ENCODE assay signal across 9 mouse cellular contexts in the genomic region with DNA sequence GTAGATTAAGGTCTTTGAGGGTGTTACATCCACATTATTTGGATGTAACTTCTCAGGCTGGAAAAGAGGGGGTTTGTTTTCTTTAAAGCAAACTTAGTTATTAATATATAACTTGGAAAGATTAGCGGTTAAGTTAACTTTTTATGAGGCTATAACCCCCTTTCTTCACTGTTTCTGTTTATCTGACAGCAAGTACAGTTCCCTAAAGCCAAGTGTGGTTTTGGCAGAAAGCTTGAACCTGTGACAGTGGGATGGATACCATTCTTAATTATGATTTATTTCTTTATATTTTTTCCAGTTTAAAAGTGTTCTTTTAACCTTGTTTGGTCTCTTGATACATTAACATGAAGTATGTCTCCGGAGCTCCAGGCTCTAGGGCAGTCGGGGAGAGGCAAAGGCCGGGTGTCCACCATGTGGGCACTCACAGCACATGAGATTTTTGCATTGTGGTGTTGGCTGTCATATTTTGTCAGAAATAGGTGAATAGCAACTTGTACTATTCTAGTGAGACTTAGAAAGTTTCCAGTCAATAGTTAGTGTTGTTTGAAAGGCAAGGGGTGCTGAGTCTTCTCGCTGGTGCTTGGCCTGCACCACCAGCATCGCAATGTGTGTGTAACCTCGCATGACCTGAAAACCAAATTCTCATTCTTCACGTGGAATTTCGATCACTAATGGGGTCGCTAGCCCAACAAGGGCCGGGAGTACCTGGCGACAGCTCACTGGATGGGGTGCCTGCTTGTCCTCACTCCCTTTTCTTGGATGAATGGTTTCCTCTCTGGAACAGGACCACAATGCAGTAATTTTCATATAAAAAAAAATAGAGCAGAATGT. TPM values are rescaled to one million over a fixed set of nuclear protein-coding genes. Genes with fewer than 3 reads are reported as not detected.
DNase-seq lines count a peak whose midpoint lies in the region; ATAC-seq and TF ChIP-seq lines count a peak whose summit lies in the region.
"Had no signal": no experiment of that assay in that cellular context is flagged by ENCODE, and none has a peak within 500 bp of the region (broad histone marks: within the 10 kb centered on the region; RNA-seq: fewer than 3 reads in every experiment).

No protein-coding gene starts in this region.

- DNase-seq in spleen, adult 2 months (ENCODE audit: low read depth in 1 of 2, low spot score in 2 of 2): no peak
- no peak for DNase-seq in spleen, postnatal 10 days (ENCODE audit: low spot score in 2 of 2)
- no peak for DNase-seq in right cerebral cortex, postnatal 25 days
- no peak for DNase-seq in left cerebral cortex, adult 8-10 months (ENCODE audit: low spot score in 2 of 2)
- DNase-seq: thymus, postnatal 36 days had no signal

- peaks cover 6% of the 10 kb centered on the region for H3K36me3 ChIP-seq in erythroblast, embryonic 14.5 days (ENCODE audit: control insufficient read depth)
- H3K36me3 ChIP-seq in spleen, adult 2 months (ENCODE audit: control insufficient read depth, insufficient read depth, low read length): no peaks in the 10 kb centered on the region
- H3K36me3 ChIP-seq in limb, embryonic 13.5 days: no peaks in the 10 kb centered on the region
- H3K36me3 ChIP-seq in small intestine, adult 2 months (ENCODE audit: control insufficient read depth, insufficient read depth, low read length): no peaks in the 10 kb centered on the region

- ATAC-seq in erythroblast, adult 5-6 weeks (replicated peaks; ENCODE audit: low FRiP score, poor library complexity, severe bottlenecking): no peak
- no peak for ATAC-seq in limb, embryonic 13.5 days (ENCODE audit: low FRiP score, low read depth)

- peaks cover 69% of the 10 kb centered on the region for H3K4me1 ChIP-seq in erythroblast, embryonic 14.5 days (ENCODE audit: control insufficient read depth)
- peaks cover 6% of the 10 kb centered on the region for H3K4me1 ChIP-seq in spleen, adult 2 months (ENCODE audit: control insufficient read depth, insufficient read depth, insufficient read length)
- H3K4me1 ChIP-seq in limb, embryonic 13.5 days: peaks cover 27% of the 10 kb centered on the region
- H3K4me1 ChIP-seq in small intestine, adult 2 months (ENCODE audit: control insufficient read depth, insufficient read depth, insufficient read length, low read length): peaks cover 8% of the 10 kb centered on the region; the same call in 1 of the 2 replicates

- no peak for TF ChIP-seq CTCF in spleen, adult 2 months (IDR thresholded peaks at IDR 0.05; ENCODE audit: extremely low read depth, insufficient read depth, insufficient read length, insufficient replicate concordance)
- no peak for TF ChIP-seq CTCF in small intestine, adult 2 months (IDR thresholded peaks at IDR 0.05; ENCODE audit: extremely low read depth, insufficient read length, insufficient replicate concordance, low read depth, low read length)

- peak overlapping the region; percentile 100 for H3K4me2 ChIP-seq in limb, embryonic 13.5 days (replicated peaks)

- H3K27ac ChIP-seq in spleen, adult 2 months (ENCODE audit: insufficient read depth, low read length): no peak overlapping the region
- H3K27ac ChIP-seq in limb, embryonic 13.5 days: no peak overlapping the region
- H3K27ac ChIP-seq in small intestine, adult 2 months (ENCODE audit: insufficient read depth, low read depth, low read length): no peak overlapping the region

- no peak for TF ChIP-seq POLR2A in spleen, adult 2 months (IDR thresholded peaks at IDR 0.05; ENCODE audit: low read depth, low read length)
- no peak for TF ChIP-seq POLR2A in small intestine, adult 2 months (IDR thresholded peaks at IDR 0.05; ENCODE audit: low read depth, low read length)

- peak overlapping the region; percentile 100 for H3K4me3 ChIP-seq in erythroblast, embryonic 14.5 days (replicated peaks)
- H3K4me3 ChIP-seq in spleen, adult 2 months (ENCODE audit: extremely low read depth, insufficient read depth, insufficient read length): peak overlapping the region; percentile 5; the same call in 1 of the 2 replicates
- peak overlapping the region; percentile 76 for H3K4me3 ChIP-seq in limb, embryonic 13.5 days
- H3K4me3 ChIP-seq in small intestine, adult 2 months (ENCODE audit: low read depth, low read length): 0 out of 2 replicates have a peak overlapping the region, but pooled peaks have one; percentile 14

- H3K9ac ChIP-seq in limb, embryonic 13.5 days: no peak overlapping the region

- 83% methylated on average over 12 of the region's 12 CpGs for WGBS in spleen, adult 2 months
- WGBS in limb, embryonic 13.5 days: 68% methylated on average over 12 of the region's 12 CpGs
- 80% methylated on average over 12 of the region's 12 CpGs for WGBS in small intestine, adult 2 months

- H3K9me3 ChIP-seq in erythroblast, embryonic 14.5 days (ENCODE audit: control insufficient read depth, low read length): no peaks in the 10 kb centered on the region
- H3K9me3 ChIP-seq in limb, embryonic 13.5 days: no peaks in the 10 kb centered on the region

- H3K27me3 ChIP-seq in erythroblast, embryonic 14.5 days (ENCODE audit: control insufficient read depth): peaks cover 30% of the 10 kb centered on the region
- peaks cover 8% of the 10 kb centered on the region for H3K27me3 ChIP-seq in spleen, adult 2 months (ENCODE audit: control insufficient read depth, insufficient read depth, low read length)
- peaks cover 32% of the 10 kb centered on the region for H3K27me3 ChIP-seq in limb, embryonic 13.5 days
- peaks cover 5% of the 10 kb centered on the region for H3K27me3 ChIP-seq in small intestine, adult 2 months (ENCODE audit: control insufficient read depth, insufficient read depth, low read length)

RNA-seq across cellular contexts. Expression of a gene that starts 2.8 kb away (rescaled TPM):
- polyA plus RNA-seq in erythroblast, embryonic 14.5 days (2012): 3.5 and 4.9 TPM in 2 replicates
- 34.0 and 36.6 TPM in 2 replicates for total RNA-seq in erythroblast, adult 5-6 weeks (2015; ENCODE audit: low replicate concordance)
- total RNA-seq in erythroblast, adult 5-6 weeks (2017; ENCODE audit: low replicate concordance): 51.7 and 58.0 TPM in 2 replicates
- 5.5 and 7.7 TPM in 2 replicates for polyA plus RNA-seq in spleen, adult 2 months (2012; rRNA removed)
- 3.2 and 4.1 TPM in 2 replicates for polyA plus RNA-seq in limb, embryonic 13.5 days (2015; fragmentation: Nextera tagmentation; extraction: Ambion mirVana)
- 11.1 and 16.9 TPM in 2 replicates for polyA plus RNA-seq in small intestine, adult 2 months (2012; rRNA removed)
- total RNA-seq in left cerebral cortex, adult 8-10 months (2022): 10 to 100 TPM; 35.0 to 47.0 (median 37.1) TPM

RNA-seq across cellular contexts. Expression of a gene that starts 56.9 kb away (rescaled TPM):
- polyA plus RNA-seq in erythroblast, embryonic 14.5 days (2012): 0.07 TPM in 1 of 2 replicates, not detected in the other
- total RNA-seq in erythroblast, adult 5-6 weeks (2015; ENCODE audit: low replicate concordance): 2.9 TPM in 2 replicates
- total RNA-seq in erythroblast, adult 5-6 weeks (2017; ENCODE audit: low replicate concordance): 4.2 and 5.9 TPM in 2 replicates
- polyA plus RNA-seq in spleen, adult 2 months (2012; rRNA removed): 5.6 and 6.0 TPM in 2 replicates
- polyA plus RNA-seq in limb, embryonic 13.5 days (2015; fragmentation: Nextera tagmentation; extraction: Ambion mirVana): 38.3 and 38.5 TPM in 2 replicates
- 3.4 and 10.3 TPM in 2 replicates for polyA plus RNA-seq in small intestine, adult 2 months (2012; rRNA removed)
- total RNA-seq in left cerebral cortex, adult 8-10 months (2022): 10 to 100 TPM; 31.3 to 38.3 (median 35.0) TPM

Comparison
In these comparisons a context has a peak if more than half of its experiments do, and no peak if none do; other contexts are left out.
1. H3K4me3 ChIP-seq: peak in every context shown above with its lines; median percentile 100 in erythroblast, embryonic 14.5 days; 76 in limb, embryonic 13.5 days; 14 in small intestine, adult 2 months; 5 in spleen, adult 2 months.